Mouse (Mus musculus) cerebellum, adult 2 months (tissue): ENCODE measurements around the gene Ube2q1.

ENCODE experiments used
- CTCF ChIP-seq: fragments of 200-500 bp; IDR thresholded peaks from 2 replicates; pipeline ENCODE4 v1.5.1; 2011; ENCODE audit warnings: low read depth, mild to moderate bottlenecking, control low read depth, low read length, moderate library complexity, borderline replicate concordance; ENCODE audit not compliant: insufficient read depth
- POLR2A ChIP-seq: fragments of 200-500 bp; IDR thresholded peaks from 2 replicates; pipeline ENCODE4 v1.6.1; 2011; ENCODE audit warnings: low read length, control low read depth, borderline replicate concordance; ENCODE audit not compliant: insufficient read depth

- TF ChIP-seq CTCF (peak; percentile 98), POLR2A (peak; percentile 4; the same call in 1 of the 2 replicates)
Measured at GRCm38 (mm10) chr3:89772588-89772967, 838 bp upstream of the Ube2q1 start.
